Mouse (Mus musculus): ENCODE results near the gene Hist1h3e.
"Not testable (repeated sequence)": the region's sequence is repeated elsewhere in the genome, so short reads cannot be mapped to it uniquely, and the experiment has no call there.

Hist1h3e gene

GRCm38 (mm10) chr13:23561883-23562659 is at the start of gene Hist1h3e:
Hist1h3e (minus strand) TSS chr13:23562369.
- DNase-seq (ENCODE audit: low spot score in 2 of 2): peak; percentile 92 to 94

GRCm38 (mm10) chr13:23611638-23612037 is 49.5 kb upstream of the Hist1h3e start:
- no peak for DNase-seq (ENCODE audit: low spot score in 2 of 2)

GRCm38 (mm10) chr13:23610393-23610792 is 48.2 kb upstream of the Hist1h3e start:
- DNase-seq (ENCODE audit: low spot score in 2 of 2): no peak

- no peak for DNase-seq (ENCODE audit: low spot score in 2 of 2)
Observed at GRCm38 (mm10) chr13:23609844-23610243, 47.7 kb upstream of the Hist1h3e start.

GRCm38 (mm10) chr13:23609209-23609608 is 47.0 kb upstream of the Hist1h3e start:
- DNase-seq (ENCODE audit: low spot score in 2 of 2): no peak

- DNase-seq (ENCODE audit: low spot score in 2 of 2): no peak
Observed at GRCm38 (mm10) chr13:23605052-23605451, 42.9 kb upstream of the Hist1h3e start.

- no peak for DNase-seq (ENCODE audit: low spot score in 2 of 2)
Observed at GRCm38 (mm10) chr13:23604452-23604851, 42.3 kb upstream of the Hist1h3e start.

- no peak for DNase-seq (ENCODE audit: low spot score in 2 of 2)
Observed at GRCm38 (mm10) chr13:23603182-23603699, 41.1 kb upstream of the Hist1h3e start.

GRCm38 (mm10) chr13:23597957-23598356 is 35.8 kb upstream of the Hist1h3e start:
- DNase-seq (ENCODE audit: low spot score in 2 of 2): peak in 1 of 2 experiments; percentile 67

- DNase-seq (ENCODE audit: low spot score in 2 of 2): no peak
Observed at GRCm38 (mm10) chr13:23595622-23596372, 33.6 kb upstream of the Hist1h3e start.

- DNase-seq (ENCODE audit: low spot score in 2 of 2): no peak
Observed at GRCm38 (mm10) chr13:23595185-23595584, 33.0 kb upstream of the Hist1h3e start.

GRCm38 (mm10) chr13:23593051-23593770 is 31.0 kb upstream of the Hist1h3e start:
- no peak for DNase-seq (ENCODE audit: low spot score in 2 of 2)

- no peak for DNase-seq (ENCODE audit: low spot score in 2 of 2)
Observed at GRCm38 (mm10) chr13:23592614-23593013, 30.4 kb upstream of the Hist1h3e start.

- not testable (repeated sequence) for DNase-seq (ENCODE audit: low spot score in 2 of 2)
Observed at GRCm38 (mm10) chr13:23591886-23592285, 29.7 kb upstream of the Hist1h3e start.

- no peak for DNase-seq (ENCODE audit: low spot score in 2 of 2)
Observed at GRCm38 (mm10) chr13:23591206-23591605, 29.0 kb upstream of the Hist1h3e start.

- DNase-seq (ENCODE audit: low spot score in 2 of 2): no peak
Observed at GRCm38 (mm10) chr13:23586940-23587225, 24.7 kb upstream of the Hist1h3e start.

GRCm38 (mm10) chr13:23586099-23586939 is 24.1 kb upstream of the Hist1h3e start:
- DNase-seq (ENCODE audit: low spot score in 2 of 2): no peak

- peak; percentile 60 to 65 for DNase-seq (ENCODE audit: low spot score in 2 of 2)
Observed at GRCm38 (mm10) chr13:23585442-23586098, 23.4 kb upstream of the Hist1h3e start.

GRCm38 (mm10) chr13:23585029-23585441 is 22.9 kb upstream of the Hist1h3e start:
- peak in 1 of 2 experiments; percentile 61 for DNase-seq (ENCODE audit: low spot score in 2 of 2)

- DNase-seq (ENCODE audit: low spot score in 2 of 2): no peak
Observed at GRCm38 (mm10) chr13:23584331-23584730, 22.2 kb upstream of the Hist1h3e start.
